Mouse (Mus musculus): ENCODE measurements around the gene Icam5. TPM values are rescaled to one million over a fixed set of nuclear protein-coding genes. Genes with fewer than 3 reads are reported as not detected.

The Icam5 gene
- polyA plus RNA-seq, 1 experiment = 1.1 TPM

DNA sequence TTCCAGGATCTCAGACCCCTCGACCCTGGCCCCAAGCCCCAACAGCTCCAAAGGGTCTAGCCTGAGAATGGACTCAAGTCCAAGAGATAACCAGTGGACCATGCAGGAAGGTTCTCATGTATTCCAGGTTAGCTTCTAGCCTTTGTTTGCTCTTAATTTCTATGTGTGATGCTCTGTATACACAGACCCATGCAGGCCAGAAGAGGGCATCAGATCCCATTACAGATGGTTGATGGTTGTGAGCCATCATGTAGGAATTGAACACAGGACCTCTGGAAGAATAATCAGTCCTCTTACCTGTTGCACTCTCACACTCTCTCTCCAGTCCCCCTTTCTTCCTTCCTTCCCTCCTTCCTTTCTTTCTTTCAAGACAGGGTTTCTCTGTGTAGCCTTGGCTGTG lies 19.5 kb upstream of the Icam5 start:
- H3K36me3 ChIP-seq (ENCODE audit: control insufficient read depth, insufficient read depth, low read length) = peaks cover 6% of the 10 kb centered on the region
- WGBS = 0% methylated on average over 1 of the region's 1 CpGs
- no peak for DNase-seq (ENCODE audit: low read depth in 1 of 2, low spot score in 2 of 2)
- H3K27me3 ChIP-seq (ENCODE audit: control insufficient read depth, insufficient read depth, low read length) = no peaks in the 10 kb centered on the region
- no peak overlapping the region for H3K27ac ChIP-seq (ENCODE audit: insufficient read depth, low read length)
- TF ChIP-seq CTCF (IDR thresholded peaks at IDR 0.05; ENCODE audit: extremely low read depth, insufficient read depth, insufficient read length, insufficient replicate concordance) = no peak
- no peak for TF ChIP-seq POLR2A (IDR thresholded peaks at IDR 0.05; ENCODE audit: low read depth, low read length)
- no peak overlapping the region for H3K4me3 ChIP-seq (ENCODE audit: extremely low read depth, insufficient read depth, insufficient read length)
- peaks cover 6% of the 10 kb centered on the region; the same call in 1 of the 2 replicates for H3K4me1 ChIP-seq (ENCODE audit: control insufficient read depth, insufficient read depth, insufficient read length)

DNA sequence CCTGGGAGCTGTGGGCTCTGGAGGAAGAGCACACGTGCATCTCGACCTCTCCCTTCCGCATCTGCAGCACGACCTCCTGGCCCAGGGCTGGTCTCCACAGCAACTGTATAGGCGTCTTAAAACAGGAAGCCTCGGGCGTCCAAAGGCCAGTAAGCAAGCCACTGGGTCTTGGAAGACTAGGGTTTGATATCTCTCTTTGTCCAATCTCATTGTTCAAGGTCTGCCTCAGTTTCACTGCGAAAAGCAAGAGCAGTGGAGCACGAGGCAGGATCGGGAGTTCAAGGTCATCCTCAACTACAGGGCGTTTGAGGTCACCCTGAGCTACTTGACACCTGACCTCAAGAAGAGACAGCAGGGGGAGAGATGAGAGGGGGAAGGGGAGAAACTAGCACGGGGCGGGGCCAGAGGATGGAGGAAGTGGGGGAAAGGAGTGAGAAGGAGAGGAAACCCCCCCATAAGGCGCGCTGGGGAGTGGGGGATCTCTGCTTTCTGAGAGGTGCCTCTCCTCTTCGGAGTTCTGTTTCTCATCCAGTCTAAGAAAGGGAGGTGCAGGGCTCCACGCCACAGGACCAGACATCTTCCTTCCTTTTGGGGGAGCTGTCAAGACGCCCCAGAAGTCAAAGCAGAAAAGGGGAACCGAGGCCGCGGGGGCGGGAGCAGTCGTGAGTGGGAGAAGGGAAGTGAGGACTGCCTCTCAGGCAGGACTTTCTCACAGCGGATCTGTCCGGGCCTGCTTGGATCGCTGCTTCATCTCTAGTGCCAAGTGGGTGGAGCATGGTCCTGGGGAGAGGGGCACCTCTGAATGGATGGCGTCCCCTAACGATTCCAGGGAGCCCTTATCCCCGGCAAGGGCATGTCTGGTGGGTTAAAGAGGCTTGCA lies 16.9 kb upstream of the Icam5 start:
- no peak for TF ChIP-seq POLR2A (IDR thresholded peaks at IDR 0.05; ENCODE audit: low read depth, low read length)
- TF ChIP-seq CTCF (IDR thresholded peaks at IDR 0.05; ENCODE audit: extremely low read depth, insufficient read depth, insufficient read length, insufficient replicate concordance) = no peak
- peak; percentile 61 to 86 for DNase-seq (ENCODE audit: low read depth in 1 of 2, low spot score in 2 of 2)
- H3K36me3 ChIP-seq (ENCODE audit: control insufficient read depth, insufficient read depth, low read length) = 0 out of 2 replicates have a peak, but pooled peaks cover 2% of the 10 kb centered on the region
- peak overlapping the region; percentile 93 for H3K27ac ChIP-seq (ENCODE audit: insufficient read depth, low read length)
- peaks cover 12% of the 10 kb centered on the region; the same call in 1 of the 2 replicates for H3K4me1 ChIP-seq (ENCODE audit: control insufficient read depth, insufficient read depth, insufficient read length)
- under 1% methylated on average over 29 of the region's 29 CpGs for WGBS
- H3K4me3 ChIP-seq (ENCODE audit: extremely low read depth, insufficient read depth, insufficient read length) = peak overlapping the region; percentile 66
- no peaks in the 10 kb centered on the region for H3K27me3 ChIP-seq (ENCODE audit: control insufficient read depth, insufficient read depth, low read length)

DNA sequence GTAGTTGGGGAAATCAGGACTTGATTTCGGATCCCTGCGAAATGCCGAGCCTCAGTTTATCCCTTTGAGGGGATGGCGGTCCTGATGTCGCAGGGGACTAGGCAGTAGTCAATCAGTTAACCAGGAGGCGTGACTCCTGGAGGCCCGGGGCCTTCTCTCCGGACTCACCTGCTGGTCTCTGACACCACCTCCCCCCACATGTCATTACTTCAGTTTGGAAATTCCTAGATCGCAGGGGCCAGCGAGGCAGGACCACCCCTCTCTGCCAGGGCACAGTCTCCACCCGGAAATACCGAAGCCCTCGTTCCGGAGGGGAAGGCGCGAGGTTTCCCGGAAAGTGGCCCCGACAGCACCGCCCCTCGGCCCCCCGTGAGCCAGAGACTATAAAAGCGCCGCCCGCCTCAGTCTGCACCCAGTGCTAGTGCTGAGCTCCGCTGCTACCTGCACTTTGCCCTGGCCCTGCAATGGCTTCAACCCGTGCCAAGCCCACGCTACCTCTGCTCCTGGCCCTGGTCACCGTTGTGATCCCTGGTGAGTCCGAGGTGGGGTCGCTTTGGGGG lies 16.2 kb upstream of the Icam5 start, which contains the start of gene Icam1:
Gene Icam1 (plus strand): TSS at position 415 of the 560 bp plus-strand sequence.
- Histone ChIP-seq H3K27me3 (ENCODE audit: control insufficient read depth, insufficient read depth, low read length) (no peaks in the 10 kb centered on the region), H3K4me3 (ENCODE audit: extremely low read depth, insufficient read depth, insufficient read length) (peak within 1 kb of the TSS; percentile 66), H3K4me1 (ENCODE audit: control insufficient read depth, insufficient read depth, insufficient read length) (peaks cover 12% of the 10 kb centered on the region; the same call in 1 of the 2 replicates), H3K27ac (ENCODE audit: insufficient read depth, low read length) (peak within 1 kb of the TSS; percentile 93), H3K36me3 (ENCODE audit: control insufficient read depth, insufficient read depth, low read length) (peaks cover 4% of the 10 kb centered on the region)
- TF ChIP-seq POLR2A (IDR thresholded peaks at IDR 0.05; ENCODE audit: low read depth, low read length) (peak; percentile 99), CTCF (IDR thresholded peaks at IDR 0.05; ENCODE audit: extremely low read depth, insufficient read depth, insufficient read length, insufficient replicate concordance) (no peak)
- WGBS = 1% methylated on average over 30 of the region's 30 CpGs
- DNase-seq (ENCODE audit: low read depth in 1 of 2, low spot score in 2 of 2) = peak in 1 of 2 experiments; percentile 86

GRCm38 (mm10) chr9:21016331-21017176 lies 15.3 kb upstream of the Icam5 start:
- Histone ChIP-seq H3K4me1 (ENCODE audit: control insufficient read depth, insufficient read depth, insufficient read length) (peaks cover 12% of the 10 kb centered on the region; the same call in 1 of the 2 replicates), H3K27me3 (ENCODE audit: control insufficient read depth, insufficient read depth, low read length) (no peaks in the 10 kb centered on the region), H3K36me3 (ENCODE audit: control insufficient read depth, insufficient read depth, low read length) (peaks cover 11% of the 10 kb centered on the region), H3K27ac (ENCODE audit: insufficient read depth, low read length) (peak overlapping the region; percentile 93), H3K4me3 (ENCODE audit: extremely low read depth, insufficient read depth, insufficient read length) (peak overlapping the region; percentile 66)
- 5% methylated on average over 17 of the region's 17 CpGs for WGBS
- TF ChIP-seq CTCF (IDR thresholded peaks at IDR 0.05; ENCODE audit: extremely low read depth, insufficient read depth, insufficient read length, insufficient replicate concordance) = no peak
- TF ChIP-seq POLR2A (IDR thresholded peaks at IDR 0.05; ENCODE audit: low read depth, low read length) = no peak
- DNase-seq (ENCODE audit: low read depth in 1 of 2, low spot score in 2 of 2) = peak in 1 of 2 experiments; percentile 36

DNA sequence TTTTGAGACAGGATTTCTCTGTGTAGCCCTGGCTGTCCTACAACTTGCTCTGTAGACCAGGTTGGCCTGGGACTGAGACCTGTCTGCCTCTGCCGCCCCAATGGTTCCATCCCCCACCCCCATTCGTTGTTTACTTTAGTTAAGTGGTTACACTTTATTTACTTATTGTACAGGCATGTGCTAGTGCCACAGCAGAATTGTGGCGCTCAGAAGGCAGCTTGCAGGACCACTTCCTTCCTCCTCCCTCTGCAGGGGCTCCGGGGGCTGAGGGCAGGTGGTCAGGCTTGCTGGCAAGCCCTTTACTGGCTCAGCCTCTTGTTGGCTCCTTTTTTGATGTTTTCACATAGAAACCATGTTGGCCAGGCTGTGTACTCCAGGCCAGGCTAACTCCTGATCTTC lies 14.7 kb upstream of the Icam5 start:
- peaks cover 12% of the 10 kb centered on the region; the same call in 1 of the 2 replicates for H3K4me1 ChIP-seq (ENCODE audit: control insufficient read depth, insufficient read depth, insufficient read length)
- WGBS = 4% methylated on average over 4 of the region's 4 CpGs
- H3K36me3 ChIP-seq (ENCODE audit: control insufficient read depth, insufficient read depth, low read length) = peaks cover 16% of the 10 kb centered on the region
- H3K4me3 ChIP-seq (ENCODE audit: extremely low read depth, insufficient read depth, insufficient read length) = peak overlapping the region; percentile 66; the same call in 1 of the 2 replicates
- TF ChIP-seq CTCF (IDR thresholded peaks at IDR 0.05; ENCODE audit: extremely low read depth, insufficient read depth, insufficient read length, insufficient replicate concordance) (no peak), POLR2A (IDR thresholded peaks at IDR 0.05; ENCODE audit: low read depth, low read length) (no peak)
- H3K27ac ChIP-seq (ENCODE audit: insufficient read depth, low read length) = peak overlapping the region; percentile 23; the same call in 1 of the 2 replicates
- DNase-seq (ENCODE audit: low read depth in 1 of 2, low spot score in 2 of 2) = no peak
- no peaks in the 10 kb centered on the region for H3K27me3 ChIP-seq (ENCODE audit: control insufficient read depth, insufficient read depth, low read length)

DNA sequence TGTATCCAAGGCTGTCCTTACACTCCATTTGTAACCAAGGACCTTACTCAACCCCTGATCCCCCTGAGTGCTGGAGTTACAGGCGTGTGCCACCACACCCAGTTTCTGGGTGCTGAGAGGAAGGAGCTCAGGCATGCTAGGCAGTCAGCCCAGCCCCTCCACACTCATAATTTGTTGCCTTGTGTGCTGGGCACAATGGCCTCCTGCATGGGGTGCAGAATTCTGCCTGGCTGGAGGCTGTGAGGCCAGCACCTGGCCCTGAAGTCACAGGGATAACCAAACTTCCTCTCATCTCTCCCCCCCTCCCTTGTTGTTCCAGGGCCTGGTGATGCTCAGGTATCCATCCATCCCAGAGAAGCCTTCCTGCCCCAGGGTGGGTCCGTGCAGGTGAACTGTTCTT lies 13.3 kb upstream of the Icam5 start:
- no peak for DNase-seq (ENCODE audit: low read depth in 1 of 2, low spot score in 2 of 2)
- H3K36me3 ChIP-seq (ENCODE audit: control insufficient read depth, insufficient read depth, low read length) = peaks cover 19% of the 10 kb centered on the region
- no peak overlapping the region for H3K4me3 ChIP-seq (ENCODE audit: extremely low read depth, insufficient read depth, insufficient read length)
- H3K4me1 ChIP-seq (ENCODE audit: control insufficient read depth, insufficient read depth, insufficient read length) = peaks cover 12% of the 10 kb centered on the region; the same call in 1 of the 2 replicates
- H3K27me3 ChIP-seq (ENCODE audit: control insufficient read depth, insufficient read depth, low read length) = no peaks in the 10 kb centered on the region
- no peak overlapping the region for H3K27ac ChIP-seq (ENCODE audit: insufficient read depth, low read length)
- TF ChIP-seq CTCF (IDR thresholded peaks at IDR 0.05; ENCODE audit: extremely low read depth, insufficient read depth, insufficient read length, insufficient replicate concordance) (no peak), POLR2A (IDR thresholded peaks at IDR 0.05; ENCODE audit: low read depth, low read length) (no peak)
- 73% methylated on average over 2 of the region's 2 CpGs for WGBS

Measured in spleen, adult 2 months (tissue).